Mouse (Mus musculus) olfactory bulb, adult 2 months (tissue): ENCODE data around the gene Ctsw.

ENCODE experiments used
- CTCF ChIP-seq: fragments of 200-500 bp; IDR thresholded peaks from 2 replicates; pipeline ENCODE4 v1.5.1; 2012; ENCODE audit warnings: low read depth, mild to moderate bottlenecking, low read length, moderate library complexity; ENCODE audit not compliant: insufficient read depth
- POLR2A ChIP-seq: fragments of 200-500 bp; IDR thresholded peaks from 2 replicates; pipeline ENCODE4 v1.6.1; 2012; ENCODE audit warnings: mild to moderate bottlenecking, low read depth, low read length, moderate library complexity; ENCODE audit not compliant: insufficient read depth

GRCm38 (mm10) chr19:5444954-5445353 is 23.4 kb downstream of the Ctsw start:
- TF ChIP-seq CTCF, result no peak
- no peak for TF ChIP-seq POLR2A
